Mouse (Mus musculus) myocyte (in vitro differentiated cells): Measurements from ENCODE around the gene Dync1h1. TPM values are rescaled to one million over a fixed set of nuclear protein-coding genes. Genes with fewer than 3 reads are reported as not detected.

Experiments used
- H3K27me3 ChIP-seq: one replicate; pipeline ENCODE4 v1.6.1; 2011; ENCODE audit not compliant: control insufficient read depth, insufficient read depth, insufficient read length
- H3K36me3 ChIP-seq: one replicate; pipeline ENCODE4 v1.6.1; 2011; ENCODE audit not compliant: control insufficient read depth, insufficient read depth
- H3K4me2 ChIP-seq: one replicate; pipeline ENCODE4 v1.6.1; 2011; ENCODE audit warnings: low read depth, control low read depth
- H3K4me3 ChIP-seq: one replicate; pipeline ENCODE4 v1.5.1; 2011; ENCODE audit warnings: mild to moderate bottlenecking, control low read depth, moderate library complexity
- H3K79me2 ChIP-seq: one replicate; pipeline ENCODE4 v1.6.1; 2011; ENCODE audit not compliant: control insufficient read depth, insufficient read depth
- H3ac ChIP-seq: one replicate; pipeline ENCODE4 v1.6.1; 2011; ENCODE audit not compliant: control insufficient read depth, insufficient read length
- CEBPB ChIP-seq: IDR thresholded peaks from 2 replicates; pipeline ENCODE4 v1.6.1; 2011; ENCODE audit warnings: mild to moderate bottlenecking, moderate library complexity; ENCODE audit not compliant: poor library complexity, insufficient read depth, severe bottlenecking
- E2F4 ChIP-seq: IDR thresholded peaks from one replicate; pipeline ENCODE4 v1.6.1; 2011; ENCODE audit warnings: mild to moderate bottlenecking, control low read depth, moderate library complexity; ENCODE audit not compliant: insufficient read depth
- MAX ChIP-seq: IDR thresholded peaks from one replicate; pipeline ENCODE4 v1.6.1; 2011; ENCODE audit warnings: low read depth, mild to moderate bottlenecking, control low read depth
- MYOD1 ChIP-seq, 3 experiments: IDR thresholded peaks; one replicate each; pipeline ENCODE4 v1.6.1; 2011; ENCODE audit warnings: control low read depth in 2 of 3, low read depth in 2 of 3, mild to moderate bottlenecking in 2 of 3, moderate library complexity in 1 of 3; ENCODE audit not compliant: insufficient read length in 2 of 3, control insufficient read depth in 1 of 3
- MYOG ChIP-seq, 3 experiments: IDR thresholded peaks; one replicate each; pipeline ENCODE4 v1.6.1; 2011; ENCODE audit warnings: control low read depth in 2 of 3, low read depth in 2 of 3, mild to moderate bottlenecking in 2 of 3; ENCODE audit not compliant: insufficient read length in 2 of 3, control insufficient read depth in 1 of 3, insufficient read depth in 1 of 3
- POLR2A ChIP-seq: IDR thresholded peaks from one replicate; pipeline ENCODE4 v1.6.1; 2011; ENCODE audit warnings: low read depth, mild to moderate bottlenecking, control low read depth, moderate library complexity; ENCODE audit not compliant: insufficient read length
- POLR2AphosphoS2 ChIP-seq: IDR thresholded peaks from one replicate; pipeline ENCODE4 v1.6.1; 2011; ENCODE audit warnings: low read depth, control low read depth; ENCODE audit not compliant: insufficient read length
- REST ChIP-seq: IDR thresholded peaks from one replicate; pipeline ENCODE4 v1.6.1; 2011; ENCODE audit warnings: mild to moderate bottlenecking, control low read depth, moderate library complexity; ENCODE audit not compliant: insufficient read depth, insufficient read length
- SRF ChIP-seq: IDR thresholded peaks from one replicate; pipeline ENCODE4 v1.6.1; 2011; ENCODE audit warnings: low read depth; ENCODE audit not compliant: control insufficient read depth, insufficient read length
- TCF12 ChIP-seq: IDR thresholded peaks from one replicate; pipeline ENCODE4 v1.6.1; 2011; ENCODE audit warnings: mild to moderate bottlenecking, control low read depth; ENCODE audit not compliant: poor library complexity, insufficient read depth, severe bottlenecking
- TCF3 ChIP-seq: IDR thresholded peaks from one replicate; pipeline ENCODE4 v1.6.1; 2011; ENCODE audit warnings: low read depth, control low read depth; ENCODE audit not compliant: insufficient read length
- USF1 ChIP-seq: IDR thresholded peaks from one replicate; pipeline ENCODE4 v1.6.1; 2011; ENCODE audit warnings: low read depth, mild to moderate bottlenecking, control low read depth, moderate library complexity
- polyA plus RNA-seq: library from polyadenylated mRNA; unstranded; fragments of >200 nt; fragmentation: generic; extraction: Trizol; gene quantifications from one replicate; pipeline ENCODE4 v1.2.1, GENCODE M21; 2012; ENCODE audit warnings: missing spikeins

Dync1h1 gene
- polyA plus RNA-seq, 1 experiment: 128 TPM

GRCm38 (mm10) chr12:110661746-110662145 lies 60.5 kb downstream of the Dync1h1 start:
- H3ac ChIP-seq: no peak overlapping the region
- TF ChIP-seq POLR2AphosphoS2 (no peak), REST (no peak), USF1 (no peak), CEBPB (no peak)
- H3K36me3 ChIP-seq: peaks cover 46% of the 10 kb centered on the region
- no peak overlapping the region for H3K4me2 ChIP-seq
- no peak overlapping the region for H3K4me3 ChIP-seq
- no peaks in the 10 kb centered on the region for H3K79me2 ChIP-seq
- H3K27me3 ChIP-seq: no peaks in the 10 kb centered on the region

- H3ac ChIP-seq: no peak overlapping the region
- H3K4me2 ChIP-seq: no peak overlapping the region
- TF ChIP-seq POLR2A (no peak), MYOG (IDR thresholded peaks at IDR 0.05; ENCODE audit: control insufficient read depth in 1 of 3, insufficient read depth in 1 of 3, insufficient read length in 2 of 3, low read depth in 2 of 3) (no peak), USF1 (no peak), POLR2AphosphoS2 (no peak), SRF (no peak), E2F4 (no peak), TCF12 (no peak), REST (no peak), TCF3 (no peak), MAX (no peak), CEBPB (no peak), MYOD1 (IDR thresholded peaks at IDR 0.05; ENCODE audit: control insufficient read depth in 1 of 3, insufficient read length in 2 of 3, low read depth in 2 of 3) (no peak)
- peaks cover 16% of the 10 kb centered on the region for H3K36me3 ChIP-seq
- no peaks in the 10 kb centered on the region for H3K27me3 ChIP-seq
- H3K4me3 ChIP-seq: no peak overlapping the region
- no peaks in the 10 kb centered on the region for H3K79me2 ChIP-seq
Measured at GRCm38 (mm10) chr12:110667466-110668077, 66.3 kb downstream of the Dync1h1 start.

- Histone ChIP-seq H3K36me3 (no peaks in the 10 kb centered on the region), H3K4me2 (no peak overlapping the region), H3ac (no peak overlapping the region), H3K27me3 (no peaks in the 10 kb centered on the region), H3K4me3 (no peak overlapping the region), H3K79me2 (no peaks in the 10 kb centered on the region)
- TF ChIP-seq MYOG (IDR thresholded peaks at IDR 0.05; ENCODE audit: control insufficient read depth in 1 of 3, insufficient read depth in 1 of 3, insufficient read length in 2 of 3, low read depth in 2 of 3) (no peak), USF1 (no peak), POLR2A (no peak), E2F4 (no peak), TCF3 (no peak), MYOD1 (IDR thresholded peaks at IDR 0.05; ENCODE audit: control insufficient read depth in 1 of 3, insufficient read length in 2 of 3, low read depth in 2 of 3) (no peak), SRF (no peak), CEBPB (no peak)
Measured at GRCm38 (mm10) chr12:110674243-110674642, 73.0 kb downstream of the Dync1h1 start.

GRCm38 (mm10) chr12:110681191-110681590 lies 79.9 kb downstream of the Dync1h1 start:
- Histone ChIP-seq H3ac (no peak overlapping the region), H3K4me2 (no peak overlapping the region), H3K4me3 (no peak overlapping the region), H3K27me3 (no peaks in the 10 kb centered on the region), H3K36me3 (no peaks in the 10 kb centered on the region), H3K79me2 (no peaks in the 10 kb centered on the region)
- no peak for TF ChIP-seq REST
- no peak for TF ChIP-seq USF1
- TF ChIP-seq POLR2AphosphoS2: no peak
- TF ChIP-seq TCF3: no peak
- TF ChIP-seq TCF12: no peak
- TF ChIP-seq MAX: no peak
- TF ChIP-seq MYOD1 (IDR thresholded peaks at IDR 0.05; ENCODE audit: control insufficient read depth in 1 of 3, insufficient read length in 2 of 3, low read depth in 2 of 3): no peak
- TF ChIP-seq POLR2A: no peak
- TF ChIP-seq CEBPB: no peak
- TF ChIP-seq SRF: no peak
- TF ChIP-seq E2F4: no peak
- no peak for TF ChIP-seq MYOG (IDR thresholded peaks at IDR 0.05; ENCODE audit: control insufficient read depth in 1 of 3, insufficient read depth in 1 of 3, insufficient read length in 2 of 3, low read depth in 2 of 3)

- H3K4me2 ChIP-seq: no peak overlapping the region
- no peak for TF ChIP-seq MYOG (IDR thresholded peaks at IDR 0.05; ENCODE audit: control insufficient read depth in 1 of 3, insufficient read depth in 1 of 3, insufficient read length in 2 of 3, low read depth in 2 of 3)
- TF ChIP-seq POLR2AphosphoS2: no peak
- TF ChIP-seq TCF12: no peak
- no peak for TF ChIP-seq TCF3
- TF ChIP-seq CEBPB: no peak
- TF ChIP-seq MAX: no peak
- TF ChIP-seq MYOD1 (IDR thresholded peaks at IDR 0.05; ENCODE audit: control insufficient read depth in 1 of 3, insufficient read length in 2 of 3, low read depth in 2 of 3): no peak
- no peak for TF ChIP-seq POLR2A
- no peak for TF ChIP-seq USF1
Measured at GRCm38 (mm10) chr12:110681878-110682277, 80.6 kb downstream of the Dync1h1 start.

More at GRCm38 (mm10) chr12:110681878-110682277, 80.6 kb downstream of the Dync1h1 start:
- Histone ChIP-seq H3K27me3 (no peaks in the 10 kb centered on the region), H3K4me3 (no peak overlapping the region), H3ac (no peak overlapping the region), H3K79me2 (no peaks in the 10 kb centered on the region), H3K36me3 (no peaks in the 10 kb centered on the region)
